Mouse (Mus musculus) brain, embryonic 14.5 days (tissue): ENCODE results near the gene Slit3.

ENCODE experiments used
- CTCF ChIP-seq: fragments of 200-500 bp; IDR thresholded peaks from 2 replicates; pipeline ENCODE4 v1.5.1; 2012; ENCODE audit warnings: inconsistent platforms, mild to moderate bottlenecking, moderate library complexity, borderline replicate concordance; ENCODE audit not compliant: insufficient read depth, insufficient read length; ENCODE audit errors: extremely low read depth
- POLR2A ChIP-seq: fragments of 200-500 bp; IDR thresholded peaks from 2 replicates; pipeline ENCODE4 v1.6.1; 2012; ENCODE audit warnings: mild to moderate bottlenecking, inconsistent platforms, borderline replicate concordance; ENCODE audit not compliant: poor library complexity, insufficient read depth, insufficient read length, severe bottlenecking; ENCODE audit errors: extremely low read depth

- TF ChIP-seq POLR2A (no peak), CTCF (no peak)
Observed at GRCm38 (mm10) chr11:35278128-35278769, 157.2 kb downstream of the Slit3 start.
